Mouse (Mus musculus): ENCODE data around the gene Tdrd7.

Tdrd7 gene

GRCm38 (mm10) chr4:46043361-46043760, 78.2 kb downstream of the Tdrd7 start:
- DNase-seq: no peak

GRCm38 (mm10) chr4:46047971-46048370, 82.8 kb downstream of the Tdrd7 start:
- peak; percentile 24 for DNase-seq

- DNase-seq: peak; percentile 27
Observed at GRCm38 (mm10) chr4:46048418-46048817, 83.3 kb downstream of the Tdrd7 start.

- DNase-seq: no peak
Observed at GRCm38 (mm10) chr4:46053323-46054107, 88.4 kb downstream of the Tdrd7 start.

GRCm38 (mm10) chr4:46056163-46056562, 91.0 kb downstream of the Tdrd7 start:
- DNase-seq: no peak

- peak; percentile 76 for DNase-seq
Observed at GRCm38 (mm10) chr4:46061259-46061962, 96.3 kb downstream of the Tdrd7 start.

GRCm38 (mm10) chr4:46063841-46064240, 98.7 kb downstream of the Tdrd7 start:
- DNase-seq: no peak

GRCm38 (mm10) chr4:46064263-46064662, 99.1 kb downstream of the Tdrd7 start:
- DNase-seq: no peak

GRCm38 (mm10) chr4:46064961-46065360, 99.8 kb downstream of the Tdrd7 start:
- no peak for DNase-seq

GRCm38 (mm10) chr4:46065695-46066340, 100.7 kb downstream of the Tdrd7 start:
- DNase-seq: no peak

GRCm38 (mm10) chr4:46068060-46068459, 102.9 kb downstream of the Tdrd7 start:
- no peak for DNase-seq

GRCm38 (mm10) chr4:46068573-46068972, 103.4 kb downstream of the Tdrd7 start:
- DNase-seq: peak; percentile 80

GRCm38 (mm10) chr4:46069851-46070482, 104.8 kb downstream of the Tdrd7 start:
- peak; percentile 91 for DNase-seq

- DNase-seq: no peak
Observed at GRCm38 (mm10) chr4:46072631-46073030, 107.5 kb downstream of the Tdrd7 start.

GRCm38 (mm10) chr4:46073736-46074135, 108.6 kb downstream of the Tdrd7 start:
- peak; percentile 83 for DNase-seq

- DNase-seq: no peak
Observed at GRCm38 (mm10) chr4:46075664-46076063, 110.5 kb downstream of the Tdrd7 start.

- DNase-seq: no peak
Observed at GRCm38 (mm10) chr4:46076892-46077291, 111.8 kb downstream of the Tdrd7 start.

GRCm38 (mm10) chr4:46080261-46080660, 115.1 kb downstream of the Tdrd7 start:
- no peak for DNase-seq

- DNase-seq: no peak
Observed at GRCm38 (mm10) chr4:46082555-46082954, 117.4 kb downstream of the Tdrd7 start.

Data from cerebellum, adult 9-10 months (tissue).